Mouse (Mus musculus): ENCODE measurements at regions not wholly inside any gene's neighbourhood (a gene's known extent, or its start where the extent isn't known, plus 50 kb on each side); places are given as distances from the start of the nearest gene placed in this dataset.

GRCm38 (mm10) chr13:69867296-69868065, 65.3 kb downstream of the Med10 start:
- DNase-seq (ENCODE audit: low spot score), result peak; percentile 31

- DNase-seq (ENCODE audit: low spot score), result peak; percentile 52
Observed at GRCm38 (mm10) chr13:69896536-69896935, 94.3 kb downstream of the Med10 start.

GRCm38 (mm10) chr13:69901139-69901538, 98.9 kb downstream of the Med10 start:
- no peak for DNase-seq (ENCODE audit: low spot score)

- no peak for DNase-seq (ENCODE audit: low spot score)
Observed at GRCm38 (mm10) chr13:69906802-69907537, 104.8 kb downstream of the Med10 start.

- no peak for DNase-seq (ENCODE audit: low spot score)
Observed at GRCm38 (mm10) chr13:69915796-69916195, 113.6 kb downstream of the Med10 start.

- no peak for DNase-seq (ENCODE audit: low spot score)
Observed at GRCm38 (mm10) chr13:69932695-69933550, 130.7 kb downstream of the Med10 start.

- DNase-seq (ENCODE audit: low spot score), result no peak
Observed at GRCm38 (mm10) chr13:69933551-69933845, 131.3 kb downstream of the Med10 start.

- DNase-seq (ENCODE audit: low spot score), result no peak
Observed at GRCm38 (mm10) chr13:69939791-69940190, 137.6 kb downstream of the Med10 start.

GRCm38 (mm10) chr13:69944651-69945050, 142.5 kb downstream of the Med10 start:
- no peak for DNase-seq (ENCODE audit: low spot score)

GRCm38 (mm10) chr13:69946615-69947014, 144.4 kb downstream of the Med10 start:
- DNase-seq (ENCODE audit: low spot score), result no peak

- DNase-seq (ENCODE audit: low spot score), result no peak
Observed at GRCm38 (mm10) chr13:69952061-69952460, 149.9 kb downstream of the Med10 start.

GRCm38 (mm10) chr13:69954171-69954570, 152.0 kb downstream of the Med10 start:
- DNase-seq (ENCODE audit: low spot score), result no peak

- DNase-seq (ENCODE audit: low spot score), result no peak
Observed at GRCm38 (mm10) chr13:69955503-69955902, 153.3 kb downstream of the Med10 start.

GRCm38 (mm10) chr13:69963944-69964343, 161.7 kb downstream of the Med10 start:
- no peak for DNase-seq (ENCODE audit: low spot score)

GRCm38 (mm10) chr13:69971281-69972057, 169.3 kb downstream of the Med10 start:
- no peak for DNase-seq (ENCODE audit: low spot score)

- DNase-seq (ENCODE audit: low spot score), result no peak
Observed at GRCm38 (mm10) chr13:69974835-69975234, 172.6 kb downstream of the Med10 start.

GRCm38 (mm10) chr13:69984159-69984558, 182.0 kb downstream of the Med10 start:
- no peak for DNase-seq (ENCODE audit: low spot score)

- peak; percentile 45 for DNase-seq (ENCODE audit: low spot score)
Observed at GRCm38 (mm10) chr13:69987181-69987580, 185.0 kb downstream of the Med10 start.

- DNase-seq (ENCODE audit: low spot score), result peak; percentile 42
Observed at GRCm38 (mm10) chr13:69988319-69988718, 186.1 kb downstream of the Med10 start.

- peak; percentile 82 for DNase-seq (ENCODE audit: low spot score)
Observed at GRCm38 (mm10) chr13:69991253-69991891, 189.2 kb downstream of the Med10 start.

GRCm38 (mm10) chr13:69991892-69992261, 189.7 kb downstream of the Med10 start:
- DNase-seq (ENCODE audit: low spot score), result no peak
